Mouse (Mus musculus) olfactory bulb, adult 2 months (tissue): ENCODE data around the gene Slc20a1. TPM values are rescaled to one million over a fixed set of nuclear protein-coding genes. Genes with fewer than 3 reads are reported as not detected.

ENCODE experiments used
- H3K27ac ChIP-seq: fragments of 200-500 bp; 2 replicates; pipeline ENCODE4 v1.5.1; 2012; ENCODE audit warnings: low read depth, low read length; ENCODE audit not compliant: insufficient read depth
- H3K4me1 ChIP-seq: fragments of 200-500 bp; 2 replicates; pipeline ENCODE4 v1.6.1; 2012; ENCODE audit warnings: low read length; ENCODE audit not compliant: control insufficient read depth, insufficient read depth
- H3K4me3 ChIP-seq: fragments of 200-500 bp; 2 replicates; pipeline ENCODE4 v1.5.1; 2012; ENCODE audit warnings: mild to moderate bottlenecking, low read depth, low read length, moderate library complexity; ENCODE audit not compliant: insufficient read depth
- CTCF ChIP-seq: fragments of 200-500 bp; IDR thresholded peaks from 2 replicates; pipeline ENCODE4 v1.5.1; 2012; ENCODE audit warnings: low read depth, mild to moderate bottlenecking, low read length, moderate library complexity; ENCODE audit not compliant: insufficient read depth
- POLR2A ChIP-seq: fragments of 200-500 bp; IDR thresholded peaks from 2 replicates; pipeline ENCODE4 v1.6.1; 2012; ENCODE audit warnings: mild to moderate bottlenecking, low read depth, low read length, moderate library complexity; ENCODE audit not compliant: insufficient read depth
- WGBS: fragments of 180-500 bp; shearing (Covaris S2); methylation state at CpG from one replicate; pipeline ENCODE4 v1.1.7; 2018; 5-methylcytosine and 5-hydroxymethylcytosine counted together
- polyA plus RNA-seq: library from polyadenylated mRNA; stranded (reverse); fragments of >200 nt; gene quantifications from 2 replicates; pipeline ENCODE4 v1.2.4, GENCODE M21; 2012; ENCODE audit warnings: low replicate concordance; ENCODE audit not compliant: missing spikeins, insufficient read depth, insufficient read length

The Slc20a1 gene
- 298 TPM in 1 of 2 replicates, not detected in the other for polyA plus RNA-seq

DNA sequence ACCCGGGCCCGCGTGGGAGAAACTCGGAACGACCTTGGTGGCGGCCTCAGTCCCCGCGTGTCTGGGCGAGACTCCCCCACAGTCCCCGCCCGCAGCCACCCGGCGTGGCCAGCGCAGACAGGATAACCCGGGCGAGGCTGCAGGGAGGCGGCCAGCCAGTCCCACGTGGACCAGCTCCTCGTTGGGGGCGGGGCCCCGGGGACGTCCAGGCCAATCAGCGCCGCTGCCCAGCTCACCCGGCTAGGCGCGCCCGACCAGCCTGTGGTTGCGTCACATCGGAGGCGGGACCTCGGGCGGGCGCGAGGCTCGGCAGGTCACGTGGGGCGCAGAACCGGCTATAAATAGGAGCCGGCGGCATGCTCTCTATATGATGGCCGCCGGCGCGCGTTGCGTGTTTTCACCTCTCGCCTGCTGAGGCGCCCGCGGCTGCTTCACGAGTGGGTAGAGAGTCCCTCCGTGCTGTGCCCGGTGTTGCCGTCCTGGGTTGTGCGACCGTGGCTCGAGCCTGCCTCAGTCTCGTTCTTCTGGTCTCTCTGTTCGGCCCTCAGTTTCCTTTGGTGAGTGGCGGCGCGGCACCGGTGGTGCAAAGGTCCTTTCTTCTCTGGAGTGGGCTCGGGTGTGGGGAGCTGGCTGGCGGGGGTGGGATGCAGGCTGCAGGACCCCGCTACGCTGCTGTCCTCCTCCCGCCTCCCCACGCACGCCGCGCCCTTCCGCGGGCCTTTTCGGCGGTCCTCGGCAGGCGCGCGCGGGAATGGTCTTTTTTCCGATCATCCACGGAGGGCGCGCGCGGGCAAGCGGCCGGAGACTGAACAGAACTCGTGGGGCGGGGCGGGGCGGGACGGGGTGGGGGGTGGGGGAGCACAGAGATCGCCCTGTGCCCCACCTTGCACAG is at the start of gene Slc20a1:
Slc20a1 (plus strand) TSS at position 329 of the 892 bp plus-strand sequence.
- Histone ChIP-seq H3K27ac (peak within 1 kb of the TSS; percentile 55), H3K4me1 (0 out of 2 replicates have a peak, but pooled peaks cover 2% of the 10 kb centered on the region), H3K4me3 (peak within 1 kb of the TSS; percentile 81)
- WGBS, result under 1% methylated on average over 84 of the region's 96 CpGs
- TF ChIP-seq CTCF, result no peak
- TF ChIP-seq POLR2A, result peak; percentile 99

DNA sequence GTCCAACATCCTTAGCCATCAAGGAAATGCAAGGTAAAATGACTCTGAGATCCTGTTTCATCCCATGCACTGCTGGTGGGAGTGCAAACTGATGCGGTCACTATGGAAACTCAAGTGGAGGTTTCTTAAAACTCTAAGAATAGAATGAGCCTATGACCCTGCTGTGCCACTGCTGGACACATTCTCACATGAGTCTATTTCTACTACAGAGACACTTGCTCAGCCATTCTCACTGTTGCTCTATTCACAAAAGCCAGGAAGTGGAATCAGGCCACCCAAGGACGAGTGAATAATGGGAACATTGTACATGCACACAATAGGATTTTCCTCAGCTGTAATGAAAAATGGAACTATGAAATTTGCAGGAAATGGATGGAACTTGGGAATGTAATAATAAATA is 49.7 kb upstream of the Slc20a1 start:
- no peak overlapping the region for H3K4me3 ChIP-seq
- no peak for TF ChIP-seq CTCF
- no peak for TF ChIP-seq POLR2A
- H3K27ac ChIP-seq, result no peak overlapping the region
- 36% methylated on average over 2 of the region's 2 CpGs for WGBS
- no peaks in the 10 kb centered on the region for H3K4me1 ChIP-seq

DNA sequence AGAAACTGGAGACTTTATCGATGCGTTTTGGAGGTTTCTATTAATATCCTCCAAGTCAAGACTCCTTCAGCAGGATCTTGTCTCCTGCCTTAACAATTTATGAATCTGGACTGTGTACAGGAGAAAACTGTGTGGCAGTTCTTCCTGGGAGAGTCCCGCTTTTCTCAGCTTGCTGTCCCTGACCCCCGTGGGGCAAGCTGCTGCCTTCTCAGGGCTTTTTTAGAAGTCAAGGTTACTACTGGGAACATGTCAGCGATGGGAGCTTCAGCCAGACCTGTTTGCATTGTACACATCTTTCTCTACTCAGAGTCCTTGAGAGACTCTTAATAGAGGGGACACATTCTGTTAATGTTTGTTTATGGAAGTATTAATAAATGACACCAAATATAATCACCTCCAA is 48.2 kb upstream of the Slc20a1 start:
- no peak overlapping the region for H3K4me3 ChIP-seq
- no peak overlapping the region for H3K27ac ChIP-seq
- no peak for TF ChIP-seq POLR2A
- no peak for TF ChIP-seq CTCF
- WGBS, result 87% methylated on average over 5 of the region's 5 CpGs
- no peaks in the 10 kb centered on the region for H3K4me1 ChIP-seq

- no peaks in the 10 kb centered on the region for H3K4me1 ChIP-seq
- H3K27ac ChIP-seq, result no peak overlapping the region
- TF ChIP-seq CTCF, result no peak
- no peak for TF ChIP-seq POLR2A
- no peak overlapping the region for H3K4me3 ChIP-seq
- WGBS, result 89% methylated on average over 9 of the region's 9 CpGs
Observed at GRCm38 (mm10) chr2:129151111-129151510, 47.5 kb upstream of the Slc20a1 start.

DNA sequence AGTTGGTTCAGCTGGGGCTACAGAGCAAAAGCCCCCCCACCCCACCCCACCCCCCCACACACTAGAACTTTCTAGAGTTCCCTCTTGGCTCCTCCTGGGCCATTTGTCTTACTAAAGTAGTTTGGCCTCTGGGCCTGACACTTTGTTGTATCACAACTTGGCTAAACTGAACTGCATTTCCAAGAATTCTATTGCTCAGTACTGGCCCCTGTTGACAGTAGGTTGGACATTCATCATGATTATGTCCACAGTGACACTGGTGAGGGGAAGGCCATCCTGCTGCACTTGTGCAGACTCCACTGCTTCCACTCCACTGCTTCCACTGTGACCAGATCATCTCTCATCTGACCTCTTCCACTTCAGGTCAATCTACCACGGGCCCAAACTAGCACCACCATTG is 45.8 kb upstream of the Slc20a1 start:
- Histone ChIP-seq H3K27ac (no peak overlapping the region), H3K4me1 (no peaks in the 10 kb centered on the region), H3K4me3 (no peak overlapping the region)
- TF ChIP-seq CTCF (no peak), POLR2A (no peak)
- WGBS, result 86% methylated on average over 1 of the region's 1 CpGs

GRCm38 (mm10) chr2:129164815-129165214 is 33.7 kb upstream of the Slc20a1 start:
- H3K4me1 ChIP-seq, result no peaks in the 10 kb centered on the region
- H3K27ac ChIP-seq, result no peak overlapping the region
- 80% methylated on average over 5 of the region's 5 CpGs for WGBS
- no peak overlapping the region for H3K4me3 ChIP-seq
- TF ChIP-seq POLR2A (no peak), CTCF (no peak)

- no peaks in the 10 kb centered on the region for H3K4me1 ChIP-seq
- H3K4me3 ChIP-seq, result no peak overlapping the region
- no peak overlapping the region for H3K27ac ChIP-seq
- TF ChIP-seq POLR2A, result no peak
- TF ChIP-seq CTCF, result no peak
- 58% methylated on average over 10 of the region's 10 CpGs for WGBS
Observed at GRCm38 (mm10) chr2:129166466-129167463, 31.8 kb upstream of the Slc20a1 start.

DNA sequence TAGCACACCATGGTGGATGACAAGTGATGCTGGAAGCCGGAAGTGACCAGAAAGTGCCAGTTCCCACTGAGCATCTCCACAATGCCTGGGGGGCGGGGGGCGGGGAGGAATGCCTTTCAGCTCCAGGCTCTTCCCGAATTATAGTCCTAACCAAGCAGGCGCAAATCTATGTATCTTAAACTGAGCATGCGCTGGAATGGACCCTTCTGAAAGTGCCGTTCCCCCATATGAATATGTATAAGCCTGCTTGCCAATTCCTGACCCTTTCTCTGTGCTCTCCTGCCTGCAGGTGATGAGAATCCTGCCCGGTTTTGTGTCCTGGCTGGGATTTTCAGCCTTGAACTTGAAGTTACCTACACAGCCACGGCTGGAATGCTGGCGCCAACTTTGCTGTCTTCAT is 25.2 kb upstream of the Slc20a1 start:
- 58% methylated on average over 10 of the region's 10 CpGs for WGBS
- Histone ChIP-seq H3K27ac (no peak overlapping the region), H3K4me1 (peaks cover 2% of the 10 kb centered on the region; the same call in 1 of the 2 replicates), H3K4me3 (no peak overlapping the region)
- TF ChIP-seq CTCF (no peak), POLR2A (no peak)
